Mouse (Mus musculus): ENCODE data around the gene 2810004N23Rik. TPM values are rescaled to one million over a fixed set of nuclear protein-coding genes. Genes with fewer than 3 reads are reported as not detected.

Gene 2810004N23Rik
- total and polyA plus RNA-seq, 3 experiments, result 54.8 to 68.9 (median 64.0) TPM

GRCm38 (mm10) chr8:124859466-124859865 lies 3.5 kb downstream of the 2810004N23Rik start:
- H3K79me2 ChIP-seq (ENCODE audit: control insufficient read depth, insufficient read depth, low read length, poor library complexity), result peaks cover 63% of the 10 kb centered on the region
- no peak overlapping the region for H3K9ac ChIP-seq (ENCODE audit: control insufficient read depth, low read depth, low read length, poor library complexity, severe bottlenecking)
- H3K27ac ChIP-seq (ENCODE audit: control insufficient read depth, low read depth, low read length), result no peak overlapping the region
- H3K4me1 ChIP-seq (ENCODE audit: control insufficient read depth in 1 of 2, insufficient read depth in 2 of 2, low read length in 2 of 2), result peaks cover 2 to 9% of the 10 kb centered on the region in 2 experiments; a peak in 3 of 4 replicates
- H3K27me3 ChIP-seq (ENCODE audit: control insufficient read depth in 1 of 2, insufficient read depth in 2 of 2, low read length in 2 of 2), result no peaks in the 10 kb centered on the region
- peaks cover 17 to 19% of the 10 kb centered on the region in 2 experiments for H3K36me3 ChIP-seq (ENCODE audit: control insufficient read depth in 1 of 2, insufficient read depth in 2 of 2, low read length in 2 of 2)
- no peak overlapping the region for H3K4me3 ChIP-seq (ENCODE audit: control insufficient read depth in 1 of 2, insufficient read depth in 1 of 2, low read depth in 2 of 2, low read length in 2 of 2)
- no peaks in the 10 kb centered on the region for H3K9me3 ChIP-seq (replicated peaks; ENCODE audit: insufficient read depth, low read length)
- DNase-seq (ENCODE audit: low read depth, low spot score), result peak; percentile 57
- no peak for TF ChIP-seq MAZ (IDR thresholded peaks at IDR 0.05; ENCODE audit: low read depth, low read length)
- no peak for TF ChIP-seq ZMIZ1 (IDR thresholded peaks at IDR 0.05; ENCODE audit: low read depth, low read length)
- TF ChIP-seq UBTF (IDR thresholded peaks at IDR 0.05; ENCODE audit: borderline replicate concordance, insufficient read depth, low read depth, low read length), result no peak
- no peak for TF ChIP-seq POLR2A (IDR thresholded peaks at IDR 0.05; ENCODE audit: control insufficient read depth in 1 of 2, insufficient read depth in 1 of 2, low read depth in 1 of 2, low read length in 2 of 2, poor library complexity in 1 of 2)
- TF ChIP-seq RCOR1 (IDR thresholded peaks at IDR 0.05; ENCODE audit: low read depth, low read length), result no peak
- TF ChIP-seq POLR2AphosphoS5 (IDR thresholded peaks at IDR 0.05; ENCODE audit: borderline replicate concordance, low read depth, low read length), result no peak
- TF ChIP-seq TAL1 (IDR thresholded peaks at IDR 0.05; ENCODE audit: low read length), result no peak
- peak; percentile 65 for TF ChIP-seq SMC3 (IDR thresholded peaks at IDR 0.05; ENCODE audit: low read depth, low read length)
- TF ChIP-seq CHD1 (IDR thresholded peaks at IDR 0.05; ENCODE audit: low read depth, low read length), result no peak
- TF ChIP-seq CTCF (IDR thresholded peaks at IDR 0.05 in 2 of 3, conservative IDR thresholded peaks at IDR 0.05 in 1 of 3; ENCODE audit: control insufficient read depth in 1 of 3, insufficient read depth in 1 of 3, low read depth in 2 of 3, low read length in 3 of 3, poor library complexity in 1 of 3, severe bottlenecking in 1 of 3), result peak; percentile 56 to 70 (median 62)
- TF ChIP-seq TCF12 (IDR thresholded peaks at IDR 0.05; ENCODE audit: low read depth, low read length), result no peak
- no peak for TF ChIP-seq HCFC1 (IDR thresholded peaks at IDR 0.05; ENCODE audit: low read depth, low read length)
- TF ChIP-seq MAFK (IDR thresholded peaks at IDR 0.05; ENCODE audit: borderline replicate concordance, low read depth, low read length), result no peak
- TF ChIP-seq GATA1 (IDR thresholded peaks at IDR 0.05; ENCODE audit: low read depth, low read length), result no peak
- TF ChIP-seq ZC3H11A (IDR thresholded peaks at IDR 0.05; ENCODE audit: low read depth, low read length), result no peak
- peak; percentile 38 for TF ChIP-seq RAD21 (IDR thresholded peaks at IDR 0.05; ENCODE audit: low read depth, low read length)
- no peak for TF ChIP-seq KAT2A (conservative IDR thresholded peaks at IDR 0.05; ENCODE audit: low read depth, low read length)
- TF ChIP-seq ELF1 (IDR thresholded peaks at IDR 0.05; ENCODE audit: low read depth, low read length), result no peak
- no peak for TF ChIP-seq MAX (IDR thresholded peaks at IDR 0.05; ENCODE audit: low read length)

- no peak overlapping the region for H3K27ac ChIP-seq (ENCODE audit: control insufficient read depth, low read depth, low read length)
- H3K79me2 ChIP-seq (ENCODE audit: control insufficient read depth, insufficient read depth, low read length, poor library complexity), result peaks cover 19% of the 10 kb centered on the region
- DNase-seq (ENCODE audit: low read depth, low spot score), result no peak
- H3K27me3 ChIP-seq (ENCODE audit: control insufficient read depth in 1 of 2, insufficient read depth in 2 of 2, low read length in 2 of 2), result no peaks in the 10 kb centered on the region
- peaks cover 3 to 27% of the 10 kb centered on the region in 2 experiments; a peak in 3 of 4 replicates for H3K36me3 ChIP-seq (ENCODE audit: control insufficient read depth in 1 of 2, insufficient read depth in 2 of 2, low read length in 2 of 2)
- H3K9ac ChIP-seq (ENCODE audit: control insufficient read depth, low read depth, low read length, poor library complexity, severe bottlenecking), result no peak overlapping the region
- H3K4me3 ChIP-seq (ENCODE audit: control insufficient read depth in 1 of 2, insufficient read depth in 1 of 2, low read depth in 2 of 2, low read length in 2 of 2), result no peak overlapping the region
- no peaks in the 10 kb centered on the region for H3K9me3 ChIP-seq (replicated peaks; ENCODE audit: insufficient read depth, low read length)
- TF ChIP-seq KAT2A (conservative IDR thresholded peaks at IDR 0.05; ENCODE audit: low read depth, low read length), result no peak
- no peaks in the 10 kb centered on the region for H3K4me1 ChIP-seq (ENCODE audit: control insufficient read depth in 1 of 2, insufficient read depth in 2 of 2, low read length in 2 of 2)
Measured at GRCm38 (mm10) chr8:124853511-124853910, 9.4 kb downstream of the 2810004N23Rik start.

All from MEL (cell line).